Mouse (Mus musculus) spleen, adult 12 weeks (tissue): ENCODE results near the gene Tesk2.
"Not testable (repeated sequence)": the region's sequence is repeated elsewhere in the genome, so short reads cannot be mapped to it uniquely, and the experiment has no call there.

Source experiments
- DNase-seq: peaks from one replicate; pipeline ENCODE4 v3.0.0; 2022; ENCODE audit warnings: low spot score

Tesk2 gene

GRCm38 (mm10) chr4:116792453-116792852 lies 71.7 kb downstream of the Tesk2 start:
- DNase-seq, result no peak

- no peak for DNase-seq
Measured at GRCm38 (mm10) chr4:116794273-116794672, 73.5 kb downstream of the Tesk2 start.

GRCm38 (mm10) chr4:116796442-116797110 lies 75.8 kb downstream of the Tesk2 start:
- no peak for DNase-seq

- DNase-seq, result no peak
Measured at GRCm38 (mm10) chr4:116799901-116800300, 79.2 kb downstream of the Tesk2 start.

- peak; percentile 91 for DNase-seq
Measured at GRCm38 (mm10) chr4:116807197-116808129, 86.7 kb downstream of the Tesk2 start, which contains the start of the genes Toe1 and Mutyh. TSS of gene Toe1 (minus strand) at chr4:116807640. TSS of gene Mutyh (plus strand) at chr4:116807723.

GRCm38 (mm10) chr4:116811012-116811411 lies 90.3 kb downstream of the Tesk2 start:
- DNase-seq, result no peak

- DNase-seq, result no peak
Measured at GRCm38 (mm10) chr4:116815276-116815675, 94.5 kb downstream of the Tesk2 start.

- no peak for DNase-seq
Measured at GRCm38 (mm10) chr4:116817486-116817885, 96.7 kb downstream of the Tesk2 start.

GRCm38 (mm10) chr4:116819968-116820901 lies 99.5 kb downstream of the Tesk2 start:
- no peak for DNase-seq

GRCm38 (mm10) chr4:116820902-116821693 lies 100.3 kb downstream of the Tesk2 start:
- DNase-seq, result peak; percentile 45

- no peak for DNase-seq
Measured at GRCm38 (mm10) chr4:116821694-116822016, 100.9 kb downstream of the Tesk2 start, which contains the start of gene Hpdl. TSS of gene Hpdl (minus strand) at chr4:116821707.

GRCm38 (mm10) chr4:116824541-116825004 lies 103.8 kb downstream of the Tesk2 start:
- DNase-seq, result no peak

- DNase-seq, result no peak
Measured at GRCm38 (mm10) chr4:116827819-116828218, 107.1 kb downstream of the Tesk2 start.

- DNase-seq, result no peak
Measured at GRCm38 (mm10) chr4:116829364-116830069, 108.8 kb downstream of the Tesk2 start.

GRCm38 (mm10) chr4:116830070-116830368 lies 109.3 kb downstream of the Tesk2 start:
- DNase-seq, result no peak

GRCm38 (mm10) chr4:116838999-116839398 lies 118.3 kb downstream of the Tesk2 start:
- DNase-seq, result no peak

- DNase-seq, result not testable (repeated sequence)
Measured at GRCm38 (mm10) chr4:116840096-116840495, 119.3 kb downstream of the Tesk2 start.

GRCm38 (mm10) chr4:116840841-116841240 lies 120.1 kb downstream of the Tesk2 start:
- no peak for DNase-seq

- no peak for DNase-seq
Measured at GRCm38 (mm10) chr4:116844324-116844723, 123.6 kb downstream of the Tesk2 start.

- no peak for DNase-seq
Measured at GRCm38 (mm10) chr4:116849901-116850300, 129.2 kb downstream of the Tesk2 start.

- DNase-seq, result no peak
Measured at GRCm38 (mm10) chr4:116854286-116854685, 133.5 kb downstream of the Tesk2 start.
